Mouse (Mus musculus) stomach, embryonic 14.5 days (tissue): ENCODE results near the gene Mecom. TPM values are rescaled to one million over a fixed set of nuclear protein-coding genes. Genes with fewer than 3 reads are reported as not detected.

Experiments
- ATAC-seq: fragments of 200-750 bp; cut with Nextera tagmentation; 2 replicates; pipeline ENCODE4 v1.8.0; 2017; ENCODE audit warnings: low read depth, moderate TSS enrichment; ENCODE audit not compliant: insufficient number of reproducible peaks, insufficient read depth, low FRiP score
- H3K27ac ChIP-seq: fragments of 300-500 bp; sonication (generic); 2 replicates; pipeline ENCODE4 v1.5.1; 2014; ENCODE audit warnings: mild to moderate bottlenecking, low read length, moderate library complexity, mixed read lengths
- H3K27me3 ChIP-seq: fragments of 300-500 bp; sonication (generic); 2 replicates; pipeline ENCODE4 v1.6.1; 2014; ENCODE audit warnings: low read length, control low read depth, mixed read lengths; ENCODE audit not compliant: control insufficient read depth, insufficient read depth
- H3K36me3 ChIP-seq: fragments of 300-500 bp; sonication (generic); 2 replicates; pipeline ENCODE4 v1.6.1; 2014; ENCODE audit warnings: mild to moderate bottlenecking, control low read depth, low read length, moderate library complexity, mixed read lengths; ENCODE audit not compliant: control insufficient read depth, insufficient read depth
- H3K4me1 ChIP-seq: fragments of 300-500 bp; sonication (generic); 2 replicates; pipeline ENCODE4 v1.6.1; 2014; ENCODE audit warnings: low read length, control low read depth, mixed read lengths; ENCODE audit not compliant: control insufficient read depth, insufficient read depth
- H3K4me2 ChIP-seq: fragments of 300-500 bp; sonication (generic); replicated peaks from 2 replicates; pipeline ENCODE4 v1.6.1; 2014; ENCODE audit warnings: low read depth, low read length, control low read depth
- H3K4me3 ChIP-seq: fragments of 300-500 bp; sonication (generic); 2 replicates; pipeline ENCODE4 v1.5.1; 2014; ENCODE audit warnings: low read depth, low read length, control low read depth
- H3K9ac ChIP-seq: fragments of 300-500 bp; sonication (generic); replicated peaks from 2 replicates; pipeline ENCODE4 v1.6.1; 2014; ENCODE audit warnings: low read depth, mild to moderate bottlenecking, control low read depth, low read length, moderate library complexity, mixed read lengths
- H3K9me3 ChIP-seq: fragments of 300-500 bp; sonication (generic); 2 replicates; pipeline ENCODE4 v1.6.1; 2016; ENCODE audit warnings: low read depth, low read length, control low read depth; ENCODE audit not compliant: control insufficient read depth
- WGBS: fragments of 180-500 bp; shearing (Covaris S2); extraction: QIAGEN DNeasy Blood & Tissue Kit; methylation state at CpG from one replicate; pipeline ENCODE4 v1.1.7; 2014; 5-methylcytosine and 5-hydroxymethylcytosine counted together
- polyA plus RNA-seq: library from polyadenylated mRNA; unstranded; fragments of >200 nt; fragmentation: Nextera tagmentation; extraction: Ambion mirVana; gene quantifications from 2 replicates; pipeline ENCODE4 v1.2.1, GENCODE M21; 2014

Gene Mecom
- polyA plus RNA-seq, 1 experiment from 2014 or later: 101 TPM

GRCm38 (mm10) chr3:30014279-30014678, 533.5 kb downstream of the Mecom start:
- no peak overlapping the region for H3K4me3 ChIP-seq
- no peak overlapping the region for H3K27ac ChIP-seq
- no peak overlapping the region for H3K9ac ChIP-seq
- H3K9me3 ChIP-seq: no peaks in the 10 kb centered on the region
- no peak overlapping the region for H3K4me2 ChIP-seq
- no peaks in the 10 kb centered on the region for H3K36me3 ChIP-seq
- no peaks in the 10 kb centered on the region for H3K27me3 ChIP-seq
- H3K4me1 ChIP-seq: peaks cover 7% of the 10 kb centered on the region; the same call in 1 of the 2 replicates
- no peak for ATAC-seq
- 63% methylated on average over 1 of the region's 1 CpGs for WGBS

DNA sequence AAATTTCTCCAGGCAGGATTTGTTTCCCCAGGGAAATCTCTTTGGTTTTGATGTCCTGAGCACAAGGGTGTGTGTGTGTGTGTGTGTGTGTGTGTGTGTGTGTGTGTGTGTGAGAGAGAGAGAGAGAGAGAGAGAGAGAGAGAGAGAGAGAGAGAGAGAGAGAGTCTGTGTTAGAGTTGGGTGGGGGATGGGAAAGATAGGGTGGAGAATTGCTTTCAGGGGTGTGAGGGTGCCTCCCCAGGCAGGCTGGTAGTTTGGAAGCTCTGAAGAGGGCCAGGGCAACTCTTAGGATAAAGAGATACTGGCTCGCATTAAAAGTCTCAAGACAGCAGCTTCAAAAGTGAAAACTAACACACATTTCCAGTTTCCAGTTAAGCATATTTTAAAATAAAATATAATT, 534.4 kb downstream of the Mecom start:
- no peaks in the 10 kb centered on the region for H3K36me3 ChIP-seq
- no peaks in the 10 kb centered on the region for H3K9me3 ChIP-seq
- 0 out of 2 replicates have a peak, but pooled peaks have one; percentile 11 for ATAC-seq
- H3K27ac ChIP-seq: peak overlapping the region; percentile 95
- WGBS: 14% methylated on average over 1 of the region's 1 CpGs
- peak overlapping the region; percentile 92; the same call in 1 of the 2 replicates for H3K9ac ChIP-seq
- H3K4me1 ChIP-seq: peaks cover 7% of the 10 kb centered on the region; the same call in 1 of the 2 replicates
- peak overlapping the region; percentile 67 for H3K4me3 ChIP-seq
- H3K4me2 ChIP-seq: peak overlapping the region; percentile 78
- H3K27me3 ChIP-seq: no peaks in the 10 kb centered on the region

DNA sequence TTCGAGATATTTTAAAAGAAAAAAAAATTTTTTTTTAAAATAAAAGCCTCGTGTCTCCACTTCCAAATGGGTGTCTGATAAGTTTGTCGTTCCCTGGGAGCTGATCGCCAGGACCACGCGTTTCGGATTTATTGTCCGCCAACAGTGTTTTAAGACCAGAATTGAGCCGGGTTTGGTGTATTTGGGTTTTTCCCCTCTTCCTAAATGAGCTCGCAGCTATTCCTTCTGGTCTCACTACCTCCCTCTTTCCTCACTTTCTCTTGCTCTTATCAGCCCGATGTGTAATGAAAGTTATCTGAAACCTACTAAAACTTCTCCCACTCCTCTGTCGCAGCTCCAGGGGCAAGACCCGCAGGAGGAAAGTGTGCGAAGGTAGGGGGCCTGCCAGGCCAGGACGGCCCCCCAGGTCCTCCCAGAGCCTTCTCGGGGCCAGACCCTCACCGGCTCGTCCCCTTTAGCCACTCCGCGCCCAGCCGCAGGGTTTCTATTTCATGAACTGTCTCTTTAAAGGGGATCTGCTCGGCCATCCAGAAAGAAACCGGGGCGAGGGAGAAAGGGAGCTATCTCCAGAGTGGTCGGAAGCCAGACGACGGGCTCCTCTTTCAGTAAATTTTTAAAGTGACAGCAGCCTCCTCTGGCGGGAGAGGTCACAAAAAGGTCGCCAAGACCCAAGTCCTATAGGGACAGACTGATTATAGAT, 535.0 kb downstream of the Mecom start:
- H3K27me3 ChIP-seq: no peaks in the 10 kb centered on the region
- no peaks in the 10 kb centered on the region for H3K9me3 ChIP-seq
- peaks cover 7% of the 10 kb centered on the region; the same call in 1 of the 2 replicates for H3K4me1 ChIP-seq
- peak; percentile 47; the same call in 1 of the 2 replicates for ATAC-seq
- H3K4me2 ChIP-seq: peak overlapping the region; percentile 78
- peak overlapping the region; percentile 67 for H3K4me3 ChIP-seq
- peak overlapping the region; percentile 92 for H3K9ac ChIP-seq
- under 1% methylated on average over 29 of the region's 29 CpGs for WGBS
- peak overlapping the region; percentile 95 for H3K27ac ChIP-seq
- no peaks in the 10 kb centered on the region for H3K36me3 ChIP-seq

DNA sequence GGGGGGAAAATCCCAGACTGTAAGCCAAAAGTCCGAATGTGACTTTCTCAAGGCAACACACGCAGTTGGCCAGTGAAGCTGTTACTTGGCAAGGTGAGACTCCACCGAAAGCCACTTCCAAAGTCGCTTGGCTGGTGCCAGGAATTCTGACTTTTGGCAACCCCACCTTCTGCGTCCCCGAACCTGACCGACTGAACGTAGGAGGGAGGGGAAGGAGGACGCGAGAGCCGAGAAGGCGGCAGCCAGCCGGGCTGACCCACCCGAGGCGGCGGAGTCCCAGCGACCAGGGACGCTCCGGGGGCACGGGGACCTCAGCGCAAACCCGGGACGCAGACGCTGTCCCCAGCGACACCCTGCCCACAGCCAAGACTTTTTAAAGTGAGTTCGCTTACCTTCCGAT, 535.7 kb downstream of the Mecom start:
- ATAC-seq: no peak
- Histone ChIP-seq H3K4me2 (peak overlapping the region; percentile 78), H3K9me3 (no peaks in the 10 kb centered on the region), H3K27me3 (no peaks in the 10 kb centered on the region), H3K9ac (peak overlapping the region; percentile 92), H3K36me3 (no peaks in the 10 kb centered on the region; the same call in 1 of the 2 replicates), H3K4me1 (peaks cover 5% of the 10 kb centered on the region; the same call in 1 of the 2 replicates), H3K4me3 (peak overlapping the region; percentile 67), H3K27ac (peak overlapping the region; percentile 95)
- WGBS: under 1% methylated on average over 27 of the region's 27 CpGs

DNA sequence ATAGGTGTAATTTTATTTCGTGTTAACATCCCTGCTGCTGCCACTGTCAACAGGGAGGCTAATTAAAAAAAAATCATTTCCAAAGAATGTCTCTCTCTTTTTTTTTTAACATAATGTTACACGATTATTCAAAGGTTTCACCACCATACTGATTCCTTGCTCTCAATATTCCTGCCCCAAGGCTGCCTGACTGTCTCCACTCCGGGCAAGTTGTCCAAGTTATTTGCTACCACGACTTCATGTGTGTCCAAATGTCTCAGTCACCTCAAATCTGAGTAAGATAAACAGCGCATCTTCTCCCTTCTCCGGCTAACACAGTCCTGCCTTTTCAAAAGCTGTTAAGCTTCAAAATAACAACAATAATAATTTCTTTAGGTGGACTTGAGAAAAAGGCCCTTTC, 536.1 kb downstream of the Mecom start:
- WGBS: 13% methylated on average over 6 of the region's 6 CpGs
- H3K4me3 ChIP-seq: peak overlapping the region; percentile 67
- peaks cover 5% of the 10 kb centered on the region; the same call in 1 of the 2 replicates for H3K4me1 ChIP-seq
- peak overlapping the region; percentile 92 for H3K9ac ChIP-seq
- H3K27ac ChIP-seq: peak overlapping the region; percentile 95
- H3K36me3 ChIP-seq: no peaks in the 10 kb centered on the region; the same call in 1 of the 2 replicates
- H3K27me3 ChIP-seq: no peaks in the 10 kb centered on the region
- no peak for ATAC-seq
- peak overlapping the region; percentile 78 for H3K4me2 ChIP-seq
- no peaks in the 10 kb centered on the region for H3K9me3 ChIP-seq

DNA sequence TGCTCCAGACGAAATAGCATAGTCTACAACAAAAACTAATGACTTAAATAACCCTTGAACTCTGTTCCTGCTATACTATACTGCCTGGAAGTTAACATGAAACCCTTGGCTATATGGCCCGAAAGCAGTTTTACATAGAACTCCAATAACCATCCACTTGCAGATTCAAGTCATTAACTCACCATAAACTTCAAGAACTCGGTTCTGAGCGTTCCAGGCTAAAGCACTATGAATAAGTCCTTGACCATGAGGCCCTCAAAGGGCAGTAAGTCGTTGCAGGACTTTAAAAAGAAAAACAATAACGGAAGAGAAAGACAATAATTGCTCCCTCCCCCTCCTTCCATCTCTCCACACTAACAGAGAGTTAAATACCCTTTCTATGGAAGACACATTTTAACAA, 536.9 kb downstream of the Mecom start:
- Histone ChIP-seq H3K9me3 (no peaks in the 10 kb centered on the region), H3K4me1 (no peaks in the 10 kb centered on the region), H3K4me2 (peak overlapping the region; percentile 78), H3K27ac (peak overlapping the region; percentile 95; the same call in 1 of the 2 replicates), H3K36me3 (no peaks in the 10 kb centered on the region; the same call in 1 of the 2 replicates), H3K9ac (peak overlapping the region; percentile 92), H3K4me3 (peak overlapping the region; percentile 67), H3K27me3 (no peaks in the 10 kb centered on the region)
- no peak for ATAC-seq
- 31% methylated on average over 6 of the region's 6 CpGs for WGBS

GRCm38 (mm10) chr3:30009596-30009995, 538.2 kb downstream of the Mecom start:
- 59% methylated on average over 5 of the region's 5 CpGs for WGBS
- Histone ChIP-seq H3K4me1 (no peaks in the 10 kb centered on the region), H3K27ac (no peak overlapping the region), H3K9me3 (no peaks in the 10 kb centered on the region), H3K4me2 (peak overlapping the region; percentile 35), H3K4me3 (peak overlapping the region; percentile 24), H3K36me3 (no peaks in the 10 kb centered on the region; the same call in 1 of the 2 replicates), H3K9ac (peak overlapping the region; percentile 36; the same call in 1 of the 2 replicates), H3K27me3 (no peaks in the 10 kb centered on the region)
- ATAC-seq: no peak

GRCm38 (mm10) chr3:30004888-30005405, 542.9 kb downstream of the Mecom start:
- Histone ChIP-seq H3K9me3 (no peaks in the 10 kb centered on the region), H3K4me3 (no peak overlapping the region), H3K4me2 (peak overlapping the region; percentile 15; the same call in 1 of the 2 replicates), H3K9ac (no peak overlapping the region), H3K36me3 (no peaks in the 10 kb centered on the region; the same call in 1 of the 2 replicates), H3K4me1 (peaks cover 11% of the 10 kb centered on the region; the same call in 1 of the 2 replicates), H3K27ac (no peak overlapping the region), H3K27me3 (no peaks in the 10 kb centered on the region)
- no peak for ATAC-seq
- 55% methylated on average over 8 of the region's 8 CpGs for WGBS
